Mouse (Mus musculus) thymus, postnatal 25 days (tissue): Measurements from ENCODE around the gene 1700019N19Rik.

Experiments
- DNase-seq: peaks from one replicate; pipeline ENCODE4 v3.0.0; 2022

Gene 1700019N19Rik

DNA sequence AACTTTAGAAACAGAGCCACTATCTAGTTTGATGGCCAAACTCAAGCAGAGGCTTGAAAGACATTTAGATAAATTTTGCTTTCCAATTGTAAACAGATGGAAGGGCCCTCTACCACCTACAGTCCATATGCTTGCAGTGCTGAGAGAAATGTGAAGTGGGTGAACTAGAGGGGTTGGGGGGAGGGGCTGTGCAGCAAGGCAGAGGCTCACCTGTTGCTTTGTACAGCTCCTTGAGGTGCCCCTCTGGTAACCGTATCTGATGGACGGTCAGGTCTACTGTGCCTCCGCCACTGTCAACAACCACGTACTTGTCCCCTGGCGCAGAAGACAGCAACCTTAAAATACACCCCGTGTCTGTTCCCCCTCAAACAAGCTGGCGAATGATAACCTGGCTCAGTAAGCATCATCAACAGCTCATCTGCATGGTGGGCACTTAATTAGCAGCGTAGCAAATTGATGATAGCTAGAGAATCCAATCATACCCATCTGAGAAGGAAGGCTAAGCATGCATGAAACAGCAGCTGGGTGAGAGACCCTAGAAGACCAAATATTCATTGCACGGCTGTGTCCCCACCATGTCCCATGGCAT lies 11.0 kb upstream of the 1700019N19Rik start:
- no peak for DNase-seq

DNA sequence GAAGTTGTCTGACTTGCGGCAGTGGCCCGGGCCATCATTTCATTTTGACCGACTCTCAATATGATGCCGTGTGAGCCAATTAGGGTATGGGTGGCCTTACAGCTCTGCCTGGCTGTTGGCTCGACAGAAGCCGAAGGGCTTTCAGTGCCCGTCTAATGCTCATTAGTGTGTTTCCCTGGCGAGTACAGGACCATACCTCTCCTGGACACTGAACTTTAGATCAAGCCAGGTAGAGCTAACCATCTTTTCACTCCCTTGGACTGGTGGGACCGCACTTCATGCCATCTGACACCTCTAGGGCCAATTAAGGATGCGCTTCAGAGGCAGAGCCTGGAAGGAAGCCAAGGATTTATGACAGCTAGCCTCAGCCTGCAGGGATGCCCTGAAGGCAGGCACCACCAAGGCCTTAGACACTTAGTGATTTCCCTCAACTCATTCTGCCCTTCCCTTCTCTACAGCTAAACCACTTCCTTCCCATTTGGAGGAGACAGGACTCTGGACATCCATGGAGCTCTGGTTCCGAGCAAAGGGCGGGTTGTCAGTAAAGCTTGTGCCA lies 931 bp upstream of the 1700019N19Rik start:
- DNase-seq: no peak

DNA sequence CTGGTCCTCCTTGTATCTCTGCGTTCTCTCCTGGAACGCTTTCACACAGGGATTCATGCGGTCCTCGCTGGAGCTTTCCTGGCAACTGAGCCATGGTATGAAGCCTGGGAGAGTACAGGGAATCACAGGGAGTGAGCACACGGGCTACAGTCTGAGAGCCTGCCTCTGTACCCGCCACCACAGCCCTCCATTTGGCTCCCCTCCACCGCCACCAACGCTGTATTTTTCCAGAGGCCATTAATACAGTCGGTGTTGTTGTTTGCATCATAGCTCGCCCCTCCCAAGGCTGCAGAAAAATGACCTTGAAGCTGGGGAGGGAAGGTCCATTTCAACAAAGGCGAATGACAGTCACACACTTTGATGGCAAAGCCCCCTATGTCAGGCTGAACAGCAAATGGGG lies 5.1 kb downstream of the 1700019N19Rik start:
- no peak for DNase-seq

DNA sequence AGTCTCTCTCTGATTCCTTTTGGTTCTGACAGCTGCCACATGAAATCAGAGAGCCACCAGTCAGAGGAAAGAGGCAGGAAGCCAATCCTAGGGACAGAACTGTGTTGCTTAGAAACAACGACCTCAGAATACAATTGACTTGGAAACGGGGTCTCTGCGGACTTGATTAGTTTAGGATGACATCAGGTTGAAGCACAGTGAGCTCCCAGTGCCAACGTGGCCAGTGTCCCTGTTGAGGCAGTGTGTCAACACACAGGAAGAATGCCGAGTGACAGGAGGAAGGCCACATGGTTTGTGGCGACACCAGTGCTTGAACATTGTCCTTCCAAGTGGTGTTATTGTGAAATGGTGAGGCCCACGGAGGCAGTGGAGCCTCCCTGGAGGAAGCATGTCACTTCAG lies 10.3 kb downstream of the 1700019N19Rik start:
- DNase-seq: no peak

DNA sequence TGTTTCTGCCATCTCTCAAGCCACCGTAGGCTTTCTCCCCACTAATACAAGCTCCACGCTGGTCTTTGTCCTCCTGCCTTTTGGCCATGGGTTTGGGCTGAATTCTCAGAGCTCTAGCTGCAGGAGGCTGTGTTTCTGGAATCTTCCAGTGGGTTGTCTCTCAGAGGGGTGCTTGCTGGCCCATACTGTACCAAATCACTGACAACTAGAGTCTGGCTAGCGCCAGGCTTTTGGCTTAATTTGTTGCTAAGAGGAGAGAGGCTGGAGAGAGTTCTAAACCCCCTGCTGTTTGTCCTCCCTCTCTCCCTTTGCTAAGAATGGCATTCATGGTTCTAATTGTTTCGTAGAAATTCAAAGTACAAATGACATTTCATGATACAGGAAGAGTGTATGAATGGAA lies 12.7 kb downstream of the 1700019N19Rik start:
- DNase-seq: no peak

DNA sequence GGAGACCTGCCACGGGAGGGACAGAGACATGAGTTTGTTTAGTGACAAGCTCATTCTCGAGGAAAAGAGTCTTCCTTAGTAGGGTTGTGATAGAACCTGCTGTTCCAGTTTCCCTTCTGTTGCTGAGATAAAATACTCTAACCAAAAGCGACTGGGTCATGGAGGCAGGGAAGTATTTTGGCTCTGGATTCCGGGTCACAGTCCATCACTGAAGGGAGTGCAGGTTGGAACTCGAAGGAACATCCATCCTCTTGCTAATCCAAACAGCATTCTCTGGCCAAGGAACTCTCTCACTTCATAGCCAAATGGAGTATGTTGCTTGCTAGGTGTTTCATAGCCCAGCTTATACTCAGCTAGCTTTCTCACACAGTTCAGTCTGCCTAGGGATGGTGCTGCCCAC lies 17.8 kb downstream of the 1700019N19Rik start:
- DNase-seq: no peak

DNA sequence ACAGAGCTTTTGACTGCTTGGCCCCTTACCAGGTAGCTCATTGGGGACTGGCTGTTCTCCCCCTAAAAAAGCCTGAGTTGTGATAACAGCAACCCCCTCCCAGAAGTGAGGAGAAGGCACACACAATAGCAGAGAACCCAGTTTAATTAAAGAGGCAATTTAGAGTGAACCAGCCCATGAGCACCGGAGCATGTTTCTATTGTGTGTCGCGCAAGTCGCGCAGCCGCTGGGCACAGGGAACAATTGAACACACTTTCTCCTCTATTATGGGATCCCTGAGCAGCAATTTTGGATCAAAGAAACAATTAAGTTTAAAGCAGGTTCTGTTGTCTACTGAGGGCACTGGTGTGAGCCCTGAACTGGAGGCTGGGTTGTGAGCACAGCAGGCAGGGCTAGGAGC lies 26.9 kb downstream of the 1700019N19Rik start:
- no peak for DNase-seq

DNA sequence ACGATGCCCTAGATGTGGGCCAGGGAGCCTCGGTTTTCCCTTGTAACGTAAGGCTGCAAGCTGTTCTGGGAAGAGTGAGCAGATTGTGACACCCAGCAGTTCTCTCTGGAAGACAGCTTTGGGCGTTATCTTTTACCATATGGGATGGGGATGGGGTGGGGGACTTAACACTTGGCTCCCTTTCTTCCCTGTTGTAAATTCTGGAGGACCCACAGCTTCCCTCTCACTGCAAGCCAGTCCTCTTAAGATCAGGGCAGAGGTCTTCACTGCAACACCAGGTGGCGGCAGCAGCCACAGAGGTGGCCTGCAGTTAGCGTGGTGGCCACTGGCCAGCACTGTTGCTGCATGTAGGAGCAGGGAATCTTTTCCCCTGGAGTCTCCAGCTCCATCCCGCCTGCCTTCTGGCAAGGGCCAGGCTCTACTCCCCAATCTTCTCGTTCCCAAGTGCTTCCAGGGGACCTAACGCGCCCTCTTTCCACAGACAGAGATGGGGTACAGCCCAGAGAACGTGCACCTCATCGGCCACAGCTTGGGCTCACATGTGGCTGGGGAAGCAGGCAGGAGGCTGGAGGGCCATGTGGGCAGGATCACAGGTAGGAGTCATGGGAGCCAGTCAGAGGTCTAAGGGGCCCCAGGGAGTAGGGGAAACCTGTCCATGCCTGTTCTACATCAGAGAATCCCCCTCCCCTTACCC lies 31.3 kb downstream of the 1700019N19Rik start:
- no peak for DNase-seq

DNA sequence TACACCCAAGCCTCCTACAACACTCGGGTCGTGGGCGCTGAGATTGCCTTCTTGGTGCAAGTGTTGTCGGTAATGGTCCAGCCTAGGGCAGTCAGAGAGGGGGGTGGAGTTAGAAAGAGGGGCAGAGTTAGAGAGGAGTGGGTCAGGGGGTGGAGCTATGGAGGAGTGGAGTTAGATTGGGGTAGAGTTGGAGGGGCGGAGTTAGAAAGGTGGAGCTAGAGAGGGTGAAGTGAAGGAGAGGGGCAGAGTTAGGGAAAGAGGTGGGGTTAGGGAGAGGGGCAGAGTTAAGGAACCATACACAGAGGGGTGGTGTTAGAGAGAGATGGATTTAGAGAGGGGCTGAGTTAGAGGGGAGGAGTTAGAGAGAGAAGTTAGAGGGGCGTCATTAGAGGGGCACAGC lies 31.9 kb downstream of the 1700019N19Rik start:
- DNase-seq: no peak

DNA sequence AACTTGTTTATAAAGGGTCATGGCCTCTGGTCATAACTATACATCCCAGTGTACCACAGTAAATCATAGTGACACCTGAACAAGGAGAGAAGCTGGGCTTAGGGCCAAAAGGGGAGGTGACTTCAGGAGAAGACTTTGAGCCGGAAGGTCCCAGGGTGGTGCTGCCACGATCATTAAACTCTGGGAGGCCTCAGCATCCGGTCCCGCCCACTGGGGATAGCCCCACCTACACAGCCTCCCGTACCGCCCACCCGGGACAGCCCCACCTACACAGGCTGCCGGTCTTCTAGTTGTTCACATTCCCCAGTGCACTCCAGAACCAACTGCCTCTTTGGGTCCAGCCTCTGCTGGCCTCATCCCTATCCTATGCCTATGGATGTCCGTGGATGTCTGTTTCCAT lies 34.8 kb downstream of the 1700019N19Rik start, which contains the start of gene Pnliprp2:
Pnliprp2 (plus strand) TSS at position 297 of the 400 bp plus-strand sequence.
- DNase-seq: no peak

DNA sequence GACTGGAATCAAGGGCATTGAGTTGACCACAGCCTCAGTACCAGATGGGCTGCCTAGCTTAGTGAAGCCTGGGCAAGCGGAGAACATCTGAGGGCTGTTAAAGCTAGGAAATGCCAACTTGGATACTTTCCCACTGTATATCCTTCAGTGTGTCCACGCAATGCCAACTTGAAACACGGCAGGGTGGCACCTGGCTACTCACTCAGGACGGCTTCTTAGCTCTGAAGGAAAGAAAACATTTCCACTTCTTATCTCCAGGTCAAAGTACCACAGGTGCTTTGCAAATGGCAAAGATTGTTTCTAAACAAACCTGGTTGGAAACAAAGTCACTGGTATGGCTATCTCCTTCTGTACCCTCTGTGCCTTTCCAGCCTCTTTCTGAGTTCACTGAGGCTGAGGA lies 35.4 kb downstream of the 1700019N19Rik start:
- no peak for DNase-seq

DNA sequence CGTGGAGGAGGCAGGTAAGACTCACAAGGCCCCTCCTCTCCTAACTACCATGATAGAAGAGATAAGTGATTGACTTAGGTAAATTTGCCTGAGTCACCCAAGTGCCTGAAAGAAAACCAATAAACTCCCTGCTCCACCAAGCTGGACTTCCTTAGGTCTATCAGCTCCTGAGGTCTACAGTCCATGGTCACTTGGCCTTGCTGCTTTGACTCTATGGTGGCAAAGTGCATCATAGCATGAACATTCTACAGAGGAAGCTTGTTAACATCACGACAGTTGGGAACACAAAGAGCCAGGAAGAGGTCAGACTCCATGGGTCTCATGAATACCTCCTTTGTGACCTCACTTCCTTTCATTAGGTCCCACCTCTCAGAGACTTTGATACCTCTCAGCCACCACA lies 42.8 kb downstream of the 1700019N19Rik start:
- no peak for DNase-seq

DNA sequence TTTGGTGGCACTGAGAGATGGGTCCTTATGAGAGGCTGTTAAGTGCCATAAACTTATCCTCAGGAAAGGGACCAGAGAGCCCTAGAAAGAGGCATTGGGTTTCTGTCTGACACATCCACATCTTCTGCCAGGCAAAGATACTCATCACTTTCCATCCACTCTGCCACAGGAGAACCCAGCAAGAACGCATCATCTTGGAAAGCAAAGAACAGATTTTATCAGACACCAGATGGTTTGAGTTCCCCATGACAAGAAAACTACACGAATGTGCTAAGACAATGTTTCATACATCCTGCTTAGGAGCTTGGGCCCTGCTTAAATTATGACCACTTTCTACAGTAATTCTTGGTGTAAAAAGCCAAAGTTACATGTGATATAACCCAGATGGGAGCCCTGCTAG lies 43.4 kb downstream of the 1700019N19Rik start:
- DNase-seq: no peak

DNA sequence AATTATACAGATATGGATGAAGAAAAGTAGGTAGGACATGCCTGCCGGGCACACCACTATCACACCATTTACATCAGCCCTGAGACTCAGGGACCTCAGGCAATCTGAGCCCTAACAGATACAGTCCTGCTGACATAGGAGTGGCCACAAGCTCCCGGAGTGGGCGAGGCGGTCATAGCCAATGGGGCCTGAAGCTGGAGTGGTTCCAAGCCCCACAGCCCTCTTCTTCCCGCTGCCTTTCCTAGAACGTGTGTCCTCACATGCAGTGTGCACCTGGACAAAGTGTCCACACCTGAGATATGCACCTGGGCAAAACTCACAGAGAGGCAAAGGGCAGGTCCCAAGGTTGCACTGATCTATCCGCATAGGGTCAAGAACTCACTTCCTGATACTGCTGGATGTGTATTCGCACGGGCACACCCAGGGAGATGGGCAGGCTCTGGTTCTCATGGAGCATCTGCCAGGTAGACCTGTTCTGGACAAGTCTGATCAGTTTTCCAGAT lies 46.7 kb downstream of the 1700019N19Rik start:
- no peak for DNase-seq

DNA sequence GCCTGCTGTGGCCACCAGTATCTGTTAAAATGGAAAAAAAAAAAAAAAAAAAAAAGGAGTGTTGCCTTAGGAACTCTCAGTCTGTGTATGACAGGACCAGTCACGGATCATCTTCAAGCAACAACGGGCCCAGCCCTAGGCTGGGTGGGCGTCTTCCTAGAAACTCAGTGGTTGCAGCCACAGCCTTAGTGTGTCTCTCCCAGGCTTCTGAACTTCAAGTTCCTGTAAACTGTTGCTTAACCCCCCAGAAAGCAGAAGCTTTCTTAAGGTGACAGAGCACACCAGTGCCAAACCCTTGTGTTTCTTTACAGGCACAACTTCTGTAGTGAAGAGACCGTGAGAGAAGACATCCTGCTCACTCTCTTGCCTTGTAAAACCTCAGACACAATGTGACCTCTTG lies 50.5 kb downstream of the 1700019N19Rik start:
- DNase-seq: no peak

DNA sequence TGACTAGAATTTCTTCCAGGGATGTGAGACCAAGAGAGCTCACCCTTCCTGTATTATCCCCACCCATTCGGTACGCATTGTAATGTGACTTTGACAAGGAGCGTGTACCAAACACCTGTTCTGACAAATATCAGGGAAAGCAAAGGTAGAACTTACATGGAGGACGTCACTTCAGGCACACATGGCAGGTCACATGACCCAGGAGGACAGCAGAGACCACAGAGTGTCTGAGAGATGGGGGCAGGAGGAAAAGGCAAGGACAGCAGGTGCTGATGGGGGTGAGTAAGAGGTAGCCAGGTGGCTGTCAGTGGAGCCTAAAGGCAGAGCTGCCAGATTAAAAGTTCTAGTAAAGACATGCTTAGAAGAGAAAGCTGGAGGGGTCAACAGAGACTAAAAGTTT lies 51.5 kb downstream of the 1700019N19Rik start:
- no peak for DNase-seq

DNA sequence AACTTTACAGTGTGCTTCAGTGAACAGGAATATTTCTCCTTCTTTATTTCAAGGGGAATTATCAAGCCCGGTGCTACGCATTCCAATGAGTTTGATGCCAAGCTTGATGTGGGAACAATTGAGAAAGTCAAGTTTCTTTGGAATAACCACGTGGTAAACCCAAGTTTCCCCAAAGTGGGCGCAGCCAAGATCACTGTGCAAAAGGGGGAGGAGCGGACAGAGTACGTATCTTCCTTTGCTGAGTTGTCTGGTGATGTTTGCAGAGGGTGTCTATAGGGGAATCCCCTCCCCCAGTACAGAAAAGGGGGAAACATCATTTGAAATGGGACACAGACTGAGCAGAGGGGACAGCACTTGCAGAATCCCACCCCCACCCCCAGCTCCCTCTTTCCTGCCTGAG lies 53.2 kb downstream of the 1700019N19Rik start:
- DNase-seq: no peak

DNA sequence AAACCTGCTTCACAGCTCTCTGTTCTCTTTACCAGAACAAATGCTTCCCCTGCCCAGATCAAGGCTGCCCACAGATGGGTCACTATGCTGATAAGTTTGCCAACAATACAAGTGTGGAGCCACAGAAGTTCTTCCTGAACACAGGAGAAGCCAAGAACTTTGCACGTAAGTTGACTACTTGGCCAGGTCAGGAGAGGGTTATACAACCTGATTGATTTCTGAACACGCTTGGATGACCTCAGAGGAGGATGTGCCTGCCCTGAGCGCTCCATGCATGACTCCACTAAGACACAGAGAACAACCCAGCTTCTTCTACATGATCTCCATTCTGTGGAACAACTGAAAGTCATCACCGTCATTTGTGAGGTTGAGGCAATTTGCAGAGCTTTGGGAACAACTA lies 56.1 kb downstream of the 1700019N19Rik start:
- DNase-seq: no peak
